Mouse (Mus musculus): ENCODE data around the gene Efnb3. TPM values are rescaled to one million over a fixed set of nuclear protein-coding genes. Genes with fewer than 3 reads are reported as not detected.

Efnb3 gene
- total and polyA plus RNA-seq, 3 experiments, result 0.23 to 0.72 TPM; not detected in 1

GRCm38 (mm10) chr11:69549060-69549656, 10.8 kb downstream of the Efnb3 start, which contains the start of gene Dnah2:
Dnah2 (minus strand) TSS chr11:69549110.
- Histone ChIP-seq H3K36me3 (ENCODE audit: control insufficient read depth in 1 of 2, insufficient read depth in 2 of 2, low read length in 2 of 2) (no peaks in the 10 kb centered on the region), H3K27ac (ENCODE audit: control insufficient read depth, low read depth, low read length) (no peak within 1 kb of the TSS), H3K4me3 (ENCODE audit: control insufficient read depth in 1 of 2, insufficient read depth in 1 of 2, low read depth in 2 of 2, low read length in 2 of 2) (no peak within 1 kb of the TSS), H3K4me1 (ENCODE audit: control insufficient read depth in 1 of 2, insufficient read depth in 2 of 2, low read length in 2 of 2) (no peaks in the 10 kb centered on the region), H3K9ac (ENCODE audit: control insufficient read depth, low read depth, low read length, poor library complexity, severe bottlenecking) (no peak within 1 kb of the TSS), H3K79me2 (ENCODE audit: control insufficient read depth, insufficient read depth, low read length, poor library complexity) (no peaks in the 10 kb centered on the region), H3K9me3 (replicated peaks; ENCODE audit: insufficient read depth, low read length) (no peaks in the 10 kb centered on the region), H3K27me3 (ENCODE audit: control insufficient read depth in 1 of 2, insufficient read depth in 2 of 2, low read length in 2 of 2) (peaks cover 2 to 10% of the 10 kb centered on the region in 2 experiments)
- TF ChIP-seq MAFK (IDR thresholded peaks at IDR 0.05; ENCODE audit: borderline replicate concordance, low read depth, low read length), result no peak
- TF ChIP-seq CHD2 (IDR thresholded peaks at IDR 0.05; ENCODE audit: low read length), result no peak
- TF ChIP-seq POLR2AphosphoS5 (IDR thresholded peaks at IDR 0.05; ENCODE audit: borderline replicate concordance, low read depth, low read length), result no peak
- no peak for TF ChIP-seq TBP (IDR thresholded peaks at IDR 0.05; ENCODE audit: low read depth, low read length)
- TF ChIP-seq ZC3H11A (IDR thresholded peaks at IDR 0.05; ENCODE audit: low read depth, low read length), result no peak
- TF ChIP-seq GABPA (IDR thresholded peaks at IDR 0.05; ENCODE audit: low read depth, low read length), result no peak
- no peak for TF ChIP-seq BHLHE40 (IDR thresholded peaks at IDR 0.05; ENCODE audit: borderline replicate concordance, low read depth, low read length)
- no peak for TF ChIP-seq NRF1 (IDR thresholded peaks at IDR 0.05; ENCODE audit: insufficient read depth, low read depth, low read length, poor library complexity, severe bottlenecking)
- TF ChIP-seq RCOR1 (IDR thresholded peaks at IDR 0.05; ENCODE audit: low read depth, low read length), result no peak
- no peak for TF ChIP-seq JUND (IDR thresholded peaks at IDR 0.05; ENCODE audit: low read depth, low read length)
- no peak for TF ChIP-seq MAZ (IDR thresholded peaks at IDR 0.05; ENCODE audit: low read depth, low read length)
- no peak for TF ChIP-seq HCFC1 (IDR thresholded peaks at IDR 0.05; ENCODE audit: low read depth, low read length)
- TF ChIP-seq ZMIZ1 (IDR thresholded peaks at IDR 0.05; ENCODE audit: low read depth, low read length), result no peak
- TF ChIP-seq USF1 (IDR thresholded peaks at IDR 0.05; ENCODE audit: low read depth, low read length), result no peak
- TF ChIP-seq MXI1 (IDR thresholded peaks at IDR 0.05; ENCODE audit: low read depth, low read length), result no peak
- no peak for TF ChIP-seq USF2 (IDR thresholded peaks at IDR 0.05; ENCODE audit: borderline replicate concordance in 1 of 2, insufficient read depth in 1 of 2, low read depth in 1 of 2, low read length in 2 of 2)
- TF ChIP-seq MYC (IDR thresholded peaks at IDR 0.05; ENCODE audit: low read depth, low read length), result no peak
- TF ChIP-seq ZNF384 (IDR thresholded peaks at IDR 0.05; ENCODE audit: low read depth, low read length), result no peak
- DNase-seq (ENCODE audit: low read depth, low spot score), result no peak

- no peak overlapping the region for H3K4me3 ChIP-seq (ENCODE audit: control insufficient read depth in 1 of 2, insufficient read depth in 1 of 2, low read depth in 2 of 2, low read length in 2 of 2)
These were observed 12.9 kb downstream of the Efnb3 start for GRCm38 (mm10) chr11:69547071-69547470.

More at GRCm38 (mm10) chr11:69547071-69547470, 12.9 kb downstream of the Efnb3 start:
- DNase-seq (ENCODE audit: low read depth, low spot score), result no peak
- no peaks in the 10 kb centered on the region for H3K36me3 ChIP-seq (ENCODE audit: control insufficient read depth in 1 of 2, insufficient read depth in 2 of 2, low read length in 2 of 2)
- TF ChIP-seq MYC (IDR thresholded peaks at IDR 0.05; ENCODE audit: low read depth, low read length) (no peak), ELF1 (IDR thresholded peaks at IDR 0.05; ENCODE audit: low read depth, low read length) (no peak), POLR2A (IDR thresholded peaks at IDR 0.05; ENCODE audit: control insufficient read depth in 1 of 2, insufficient read depth in 1 of 2, low read depth in 1 of 2, low read length in 2 of 2, poor library complexity in 1 of 2) (no peak), NRF1 (IDR thresholded peaks at IDR 0.05; ENCODE audit: insufficient read depth, low read depth, low read length, poor library complexity, severe bottlenecking) (no peak), MEF2A (IDR thresholded peaks at IDR 0.05; ENCODE audit: extremely low read depth, insufficient replicate concordance, low read depth, low read length, poor library complexity, severe bottlenecking) (no peak), NELFE (IDR thresholded peaks at IDR 0.05; ENCODE audit: low read depth, low read length) (no peak), CTCF (IDR thresholded peaks at IDR 0.05 in 2 of 3, conservative IDR thresholded peaks at IDR 0.05 in 1 of 3; ENCODE audit: control insufficient read depth in 1 of 3, insufficient read depth in 1 of 3, low read depth in 2 of 3, low read length in 3 of 3, poor library complexity in 1 of 3, severe bottlenecking in 1 of 3) (peak in 2 of 3 experiments; percentile 30 to 48; a peak in 5 of 6 replicates), SIN3A (IDR thresholded peaks at IDR 0.05; ENCODE audit: low read length) (no peak)
- no peak overlapping the region for H3K27ac ChIP-seq (ENCODE audit: control insufficient read depth, low read depth, low read length)
- peaks cover 11 to 16% of the 10 kb centered on the region in 2 experiments for H3K27me3 ChIP-seq (ENCODE audit: control insufficient read depth in 1 of 2, insufficient read depth in 2 of 2, low read length in 2 of 2)
- no peaks in the 10 kb centered on the region for H3K9me3 ChIP-seq (replicated peaks; ENCODE audit: insufficient read depth, low read length)
- no peaks in the 10 kb centered on the region for H3K79me2 ChIP-seq (ENCODE audit: control insufficient read depth, insufficient read depth, low read length, poor library complexity)
- H3K9ac ChIP-seq (ENCODE audit: control insufficient read depth, low read depth, low read length, poor library complexity, severe bottlenecking), result no peak overlapping the region
- no peaks in the 10 kb centered on the region for H3K4me1 ChIP-seq (ENCODE audit: control insufficient read depth in 1 of 2, insufficient read depth in 2 of 2, low read length in 2 of 2)

All from MEL (cell line).